Mouse (Mus musculus) ovary, postnatal 36 days (tissue): ENCODE measurements around the gene Gzf1.
A peak's percentile ranks its signal among the peaks of the same experiment; 100 is the strongest.

Experiments used
- DNase-seq: peaks from one replicate; pipeline ENCODE4 v3.0.0; 2022; ENCODE audit warnings: low spot score, mixed read lengths

Gzf1 gene

GRCm38 (mm10) chr2:148680775-148681291 lies at the start of gene Gzf1:
Gzf1 (plus strand) TSS chr2:148681023.
- DNase-seq = peak; percentile 100

GRCm38 (mm10) chr2:148631602-148632001 lies 49.2 kb upstream of the Gzf1 start:
- peak; percentile 10 for DNase-seq

- no peak for DNase-seq
Observed at GRCm38 (mm10) chr2:148634466-148634865, 46.4 kb upstream of the Gzf1 start.

- no peak for DNase-seq
Observed at GRCm38 (mm10) chr2:148642610-148643370, 38.0 kb upstream of the Gzf1 start.

- no peak for DNase-seq
Observed at GRCm38 (mm10) chr2:148644421-148645000, 36.3 kb upstream of the Gzf1 start.

GRCm38 (mm10) chr2:148650587-148651357 lies 30.1 kb upstream of the Gzf1 start:
- no peak for DNase-seq

GRCm38 (mm10) chr2:148654961-148655360 lies 25.9 kb upstream of the Gzf1 start:
- DNase-seq = peak; percentile 47

- DNase-seq = no peak
Observed at GRCm38 (mm10) chr2:148663458-148663857, 17.4 kb upstream of the Gzf1 start.

GRCm38 (mm10) chr2:148672199-148673096 lies 8.4 kb upstream of the Gzf1 start, which contains the start of gene Nxt1:
Nxt1 (plus strand) TSS chr2:148672601.
- peak; percentile 99 for DNase-seq

GRCm38 (mm10) chr2:148677801-148678200 lies 3.0 kb upstream of the Gzf1 start:
- peak; percentile 75 for DNase-seq

GRCm38 (mm10) chr2:148679346-148679745 lies 1.5 kb upstream of the Gzf1 start:
- peak; percentile 44 for DNase-seq

- no peak for DNase-seq
Observed at GRCm38 (mm10) chr2:148681461-148681891, 653 bp downstream of the Gzf1 start.

- no peak for DNase-seq
Observed at GRCm38 (mm10) chr2:148683031-148683430, 2.2 kb downstream of the Gzf1 start.

- no peak for DNase-seq
Observed at GRCm38 (mm10) chr2:148684972-148685371, 4.1 kb downstream of the Gzf1 start.

- DNase-seq = no peak
Observed at GRCm38 (mm10) chr2:148685709-148686108, 4.9 kb downstream of the Gzf1 start.

- no peak for DNase-seq
Observed at GRCm38 (mm10) chr2:148686862-148687261, 6.0 kb downstream of the Gzf1 start.

GRCm38 (mm10) chr2:148687971-148688370 lies 7.1 kb downstream of the Gzf1 start:
- DNase-seq = no peak

GRCm38 (mm10) chr2:148689444-148690140 lies 8.8 kb downstream of the Gzf1 start:
- DNase-seq = no peak

- no peak for DNase-seq
Observed at GRCm38 (mm10) chr2:148690291-148690690, 9.5 kb downstream of the Gzf1 start.

- no peak for DNase-seq
Observed at GRCm38 (mm10) chr2:148690781-148691180, 10.0 kb downstream of the Gzf1 start.

- no peak for DNase-seq
Observed at GRCm38 (mm10) chr2:148698571-148698970, 17.7 kb downstream of the Gzf1 start.
